Mouse (Mus musculus) embryonic facial prominence, embryonic 10.5 days (tissue): ENCODE results near the gene Plscr1. TPM values are rescaled to one million over a fixed set of nuclear protein-coding genes. Genes with fewer than 3 reads are reported as not detected.

Experiments used
- DNase-seq: peaks from one replicate; pipeline ENCODE4 v3.0.0-alpha.2; 2017; ENCODE audit warnings: low spot score
- H3K27ac ChIP-seq: fragments of 300-500 bp; sonication (generic); replicated peaks from 2 replicates; pipeline ENCODE4 v1.5.1; 2016; ENCODE audit warnings: mild to moderate bottlenecking
- H3K27me3 ChIP-seq: fragments of 300-500 bp; sonication (generic); replicated peaks from 2 replicates; pipeline ENCODE4 v1.6.1; 2016; ENCODE audit warnings: low read depth, mild to moderate bottlenecking; ENCODE audit not compliant: poor library complexity, severe bottlenecking
- H3K36me3 ChIP-seq: fragments of 300-500 bp; sonication (generic); replicated peaks from 2 replicates; pipeline ENCODE4 v1.6.1; 2016; ENCODE audit warnings: mild to moderate bottlenecking, moderate library complexity
- H3K4me1 ChIP-seq: fragments of 300-500 bp; sonication (generic); 2 replicates; pipeline ENCODE4 v1.6.1; 2016
- H3K4me3 ChIP-seq: fragments of 300-500 bp; sonication (generic); 2 replicates; pipeline ENCODE4 v1.5.1; 2016; ENCODE audit warnings: mild to moderate bottlenecking, moderate library complexity
- H3K9me3 ChIP-seq: fragments of 300-500 bp; sonication (generic); 2 replicates; pipeline ENCODE4 v1.6.1; 2016; ENCODE audit warnings: mild to moderate bottlenecking
- WGBS: fragments of 180-500 bp; shearing (Covaris S2); methylation state at CpG from one replicate; pipeline ENCODE4 v1.1.7; 2016; 5-methylcytosine and 5-hydroxymethylcytosine counted together
- polyA plus RNA-seq: library from polyadenylated mRNA; unstranded; fragments of >200 nt; fragmentation: Nextera tagmentation; extraction: Ambion mirVana; gene quantifications from 2 replicates; pipeline ENCODE4 v1.2.1, GENCODE M21; 2016

Plscr1 gene
- polyA plus RNA-seq, 1 experiment from 2014 or later, result 31.7 TPM

DNA sequence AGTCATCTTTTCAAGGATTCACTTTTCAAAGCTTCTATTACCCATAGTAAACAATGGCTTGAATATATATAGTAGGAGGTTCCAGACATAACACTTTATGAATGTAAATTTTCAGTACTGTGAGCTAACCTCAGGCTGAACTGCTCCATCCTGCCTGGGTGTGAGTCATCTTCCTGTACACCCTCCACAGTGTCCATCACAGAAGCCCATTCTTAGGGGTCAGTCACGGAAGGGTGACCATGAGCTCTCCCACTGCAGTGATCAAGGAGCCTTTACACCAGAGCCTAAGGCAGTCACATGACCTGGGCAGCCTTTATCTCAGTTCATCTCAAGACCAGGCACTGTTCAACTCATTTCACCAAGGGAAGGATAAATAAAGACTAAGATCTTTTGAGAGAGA lies 18.2 kb downstream of the Plscr1 start:
- H3K4me3 ChIP-seq, result no peak overlapping the region
- no peaks in the 10 kb centered on the region for H3K9me3 ChIP-seq
- H3K4me1 ChIP-seq, result no peaks in the 10 kb centered on the region
- DNase-seq, result no peak
- H3K27ac ChIP-seq, result no peak overlapping the region
- H3K27me3 ChIP-seq, result no peaks in the 10 kb centered on the region
- peaks cover 66% of the 10 kb centered on the region for H3K36me3 ChIP-seq
- 68% methylated on average over 1 of the region's 1 CpGs for WGBS

DNA sequence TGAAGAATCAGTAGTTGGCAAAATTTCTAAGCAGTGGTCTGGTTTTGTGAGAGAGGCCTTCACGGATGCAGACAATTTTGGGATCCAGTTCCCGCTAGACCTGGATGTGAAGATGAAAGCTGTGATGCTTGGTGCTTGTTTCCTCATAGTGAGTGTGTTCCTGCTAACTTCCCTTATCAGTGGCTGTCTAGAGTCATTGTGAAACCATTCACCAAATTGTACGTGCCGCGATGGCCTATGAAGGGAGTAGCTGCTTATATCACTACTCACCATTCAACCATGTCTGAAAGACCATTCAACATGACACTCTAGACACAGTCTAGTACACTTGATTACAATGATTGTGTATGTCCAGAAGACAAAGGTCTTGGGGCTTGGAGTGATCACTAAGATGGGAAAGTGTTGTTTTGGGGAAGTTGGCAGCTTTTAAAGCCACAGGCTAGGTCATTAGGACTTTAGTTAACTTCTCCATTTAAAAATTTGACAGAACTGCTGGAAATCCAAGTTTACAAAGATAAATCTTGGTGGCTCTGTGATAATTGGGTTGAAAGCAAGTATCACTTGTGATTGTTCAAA lies 20.4 kb downstream of the Plscr1 start:
- 96% methylated on average over 5 of the region's 5 CpGs for WGBS

DNA sequence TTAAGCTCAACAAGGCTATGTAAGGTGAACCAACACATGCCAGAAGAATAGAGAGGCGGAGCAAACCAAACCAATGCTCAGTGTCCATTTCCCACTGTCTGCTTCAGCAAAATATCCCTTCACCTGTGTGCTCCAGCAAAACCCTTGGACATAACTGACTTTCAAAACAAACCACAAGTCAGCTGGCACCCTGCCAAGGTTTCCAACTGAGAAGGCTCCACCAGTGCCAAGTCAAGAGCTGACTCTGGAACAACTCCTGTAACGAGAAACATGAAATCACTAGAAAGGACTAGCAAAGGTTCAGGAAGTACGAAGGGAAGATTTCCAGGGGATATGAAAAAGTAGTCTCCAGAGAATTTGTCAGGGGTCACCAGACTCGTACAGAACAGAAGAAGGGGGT lies 21.4 kb downstream of the Plscr1 start:
- no peaks in the 10 kb centered on the region for H3K27me3 ChIP-seq
- H3K4me1 ChIP-seq, result peaks cover 6% of the 10 kb centered on the region; the same call in 1 of the 2 replicates
- no peak overlapping the region for H3K27ac ChIP-seq
- no peak for DNase-seq
- peaks cover 60% of the 10 kb centered on the region for H3K36me3 ChIP-seq
- 62% methylated on average over 4 of the region's 4 CpGs for WGBS
- H3K4me3 ChIP-seq, result no peak overlapping the region
- H3K9me3 ChIP-seq, result no peaks in the 10 kb centered on the region

More for the DNA sequence above, 20.4 kb downstream of the Plscr1 start:
- Histone ChIP-seq H3K27me3 (no peaks in the 10 kb centered on the region), H3K36me3 (peaks cover 66% of the 10 kb centered on the region), H3K27ac (no peak overlapping the region), H3K9me3 (no peaks in the 10 kb centered on the region), H3K4me3 (no peak overlapping the region), H3K4me1 (no peaks in the 10 kb centered on the region)
- DNase-seq, result no peak

DNA sequence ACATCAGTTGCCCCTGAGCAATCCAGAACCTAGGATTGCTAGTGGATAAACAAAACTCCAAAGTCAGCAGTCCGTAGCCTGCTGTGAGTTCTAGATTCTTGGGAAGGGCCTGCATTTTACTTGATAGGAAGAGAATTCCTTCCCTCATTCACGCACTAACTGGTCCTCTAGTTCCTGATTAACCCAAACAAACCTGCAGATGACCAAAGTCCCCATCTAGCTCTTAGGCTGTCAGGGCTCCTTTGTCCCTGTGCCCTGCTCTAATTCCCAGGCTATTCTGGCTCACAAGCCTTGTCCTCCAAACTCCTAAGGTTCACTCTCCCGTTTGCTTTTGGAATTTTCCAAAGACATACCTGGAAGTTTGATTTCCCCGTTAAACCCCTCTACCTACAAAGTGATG lies 23.1 kb downstream of the Plscr1 start:
- H3K4me1 ChIP-seq, result peaks cover 7% of the 10 kb centered on the region; the same call in 1 of the 2 replicates
- 88% methylated on average over 4 of the region's 4 CpGs for WGBS
- DNase-seq, result no peak
- no peaks in the 10 kb centered on the region for H3K27me3 ChIP-seq
- no peak overlapping the region for H3K27ac ChIP-seq
- H3K9me3 ChIP-seq, result no peaks in the 10 kb centered on the region
- H3K36me3 ChIP-seq, result peaks cover 44% of the 10 kb centered on the region
- H3K4me3 ChIP-seq, result no peak overlapping the region

DNA sequence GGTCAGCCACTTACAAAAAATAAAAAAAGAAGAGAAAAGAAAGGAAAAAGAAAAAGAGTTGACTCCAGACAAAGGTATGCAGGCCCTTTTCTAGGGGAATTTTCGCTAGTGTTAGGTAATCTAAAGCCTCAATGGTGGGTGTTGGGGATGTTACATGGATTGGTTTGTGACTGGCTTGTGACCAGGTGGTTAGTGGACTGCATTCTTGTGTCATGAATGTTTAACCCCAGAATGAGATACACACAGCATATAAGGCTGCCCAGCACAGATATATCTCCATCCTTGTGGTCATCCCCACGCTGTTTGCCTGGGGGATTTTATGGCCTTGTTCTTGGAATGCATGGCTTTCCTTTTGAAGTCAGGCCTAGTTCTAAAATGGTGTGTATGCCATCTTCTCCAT lies 23.7 kb downstream of the Plscr1 start:
- Histone ChIP-seq H3K36me3 (peaks cover 38% of the 10 kb centered on the region), H3K4me3 (no peak overlapping the region), H3K27ac (no peak overlapping the region), H3K4me1 (peaks cover 7% of the 10 kb centered on the region; the same call in 1 of the 2 replicates), H3K9me3 (no peaks in the 10 kb centered on the region), H3K27me3 (no peaks in the 10 kb centered on the region)
- 91% methylated on average over 2 of the region's 2 CpGs for WGBS
- no peak for DNase-seq

DNA sequence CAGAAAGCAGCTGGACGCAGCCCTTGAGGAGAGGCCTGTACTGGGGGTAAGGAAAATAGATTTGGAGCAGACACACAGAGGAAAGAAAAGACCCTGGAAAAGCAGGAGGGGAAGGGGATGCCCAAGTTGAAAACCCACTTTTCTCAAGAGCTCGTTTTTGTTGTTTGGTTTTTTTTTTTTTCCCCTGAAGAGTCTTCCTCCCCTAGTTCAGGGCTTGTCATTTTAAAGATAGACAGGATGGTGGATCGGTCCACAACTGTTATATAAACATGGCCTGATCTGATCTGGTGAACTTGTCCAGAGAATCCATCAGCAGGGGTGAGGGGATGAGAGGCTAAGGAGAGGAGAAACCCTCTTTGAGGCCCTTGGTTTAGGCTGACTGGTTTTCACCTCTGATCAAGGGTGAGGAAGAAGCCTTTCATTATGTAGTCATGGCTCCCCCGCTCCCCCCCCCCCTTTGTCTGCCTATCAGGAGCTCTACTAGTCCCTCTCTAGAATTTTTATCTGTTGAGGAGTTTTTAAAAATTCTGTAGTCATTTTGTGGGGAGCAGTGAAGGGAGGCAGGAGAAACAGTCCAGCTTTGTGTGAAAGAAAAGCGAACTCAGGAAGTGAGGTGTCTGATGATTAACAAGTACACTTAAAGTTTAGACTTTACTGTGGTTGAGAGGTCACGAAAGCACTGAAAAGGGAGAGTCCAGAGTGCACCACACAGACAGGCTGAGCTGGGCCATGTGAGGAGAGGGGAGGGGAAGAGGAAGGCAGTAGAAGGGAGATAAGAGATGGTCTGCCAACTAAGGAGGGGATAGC lies 24.6 kb downstream of the Plscr1 start:
- peaks cover 29% of the 10 kb centered on the region for H3K36me3 ChIP-seq
- H3K4me1 ChIP-seq, result peaks cover 7% of the 10 kb centered on the region; the same call in 1 of the 2 replicates
- DNase-seq, result no peak
- H3K27me3 ChIP-seq, result no peaks in the 10 kb centered on the region
- H3K9me3 ChIP-seq, result no peaks in the 10 kb centered on the region
- WGBS, result 71% methylated on average over 6 of the region's 6 CpGs
- no peak overlapping the region for H3K4me3 ChIP-seq
- H3K27ac ChIP-seq, result no peak overlapping the region

DNA sequence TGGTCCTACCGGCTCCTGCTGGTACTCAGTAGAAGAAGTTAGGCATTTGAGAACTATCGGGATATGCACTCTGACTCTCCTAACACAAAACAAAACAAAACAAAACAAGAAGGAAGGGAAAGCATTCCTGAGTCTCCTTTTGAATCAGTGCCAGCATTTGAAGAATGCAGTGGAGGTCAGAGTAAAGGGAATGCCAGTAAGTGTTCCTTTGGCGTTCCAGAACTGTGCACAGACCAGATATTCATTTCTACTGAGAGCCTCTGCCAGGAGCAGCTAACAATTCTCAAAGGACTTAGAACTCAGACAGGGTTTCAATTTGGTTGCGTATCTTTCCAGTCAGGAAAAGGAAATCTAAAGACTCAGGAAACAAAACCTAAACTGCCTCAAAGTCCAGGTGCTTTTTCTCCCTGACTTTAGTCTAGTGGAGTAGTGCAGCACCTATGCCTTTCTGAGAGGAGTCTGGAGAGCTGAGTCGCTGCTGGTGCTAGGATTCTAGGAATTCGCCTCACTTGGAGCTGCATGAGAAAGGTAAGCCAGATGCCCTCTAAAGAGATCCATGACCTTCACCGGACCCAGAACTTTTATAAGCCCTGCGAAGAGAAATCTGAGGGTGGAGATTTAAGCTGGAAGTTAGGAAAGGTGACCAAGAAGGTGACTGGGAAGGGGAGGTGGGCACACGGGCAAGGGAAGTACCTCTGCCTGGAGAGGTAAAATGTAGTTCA lies 26.1 kb downstream of the Plscr1 start, which contains the start of gene Plscr2:
Gene Plscr2 (plus strand): TSS at position 117 of the 722 bp plus-strand sequence.
- no peak for DNase-seq
- Histone ChIP-seq H3K9me3 (no peaks in the 10 kb centered on the region), H3K36me3 (peaks cover 14% of the 10 kb centered on the region), H3K4me3 (no peak within 1 kb of the TSS), H3K27me3 (no peaks in the 10 kb centered on the region), H3K27ac (no peak within 1 kb of the TSS), H3K4me1 (peaks cover 7% of the 10 kb centered on the region; the same call in 1 of the 2 replicates)
- 74% methylated on average over 9 of the region's 9 CpGs for WGBS

DNA sequence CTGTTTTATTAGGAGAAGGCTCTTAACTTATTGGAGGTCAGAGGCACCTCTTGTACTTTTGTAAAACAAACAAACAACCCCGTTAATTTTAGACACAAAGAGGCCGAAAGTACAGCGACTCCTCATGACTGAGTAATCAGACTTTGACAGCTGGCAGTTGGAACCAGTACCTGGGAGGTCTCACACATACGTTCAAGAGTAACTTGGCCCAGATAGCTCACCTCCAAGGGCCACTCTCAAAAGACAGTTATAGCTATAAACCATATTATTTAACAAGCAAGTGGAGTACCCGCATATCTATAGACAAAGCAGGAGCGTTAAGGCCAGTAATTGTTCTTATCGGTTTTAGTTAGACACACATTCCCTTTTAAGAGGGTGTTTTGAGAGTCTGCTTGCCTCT lies 26.8 kb downstream of the Plscr1 start:
- DNase-seq, result no peak
- Histone ChIP-seq H3K36me3 (peaks cover 8% of the 10 kb centered on the region), H3K27ac (no peak overlapping the region), H3K27me3 (no peaks in the 10 kb centered on the region), H3K4me1 (peaks cover 7% of the 10 kb centered on the region; the same call in 1 of the 2 replicates), H3K9me3 (no peaks in the 10 kb centered on the region), H3K4me3 (no peak overlapping the region)
- 77% methylated on average over 7 of the region's 7 CpGs for WGBS

DNA sequence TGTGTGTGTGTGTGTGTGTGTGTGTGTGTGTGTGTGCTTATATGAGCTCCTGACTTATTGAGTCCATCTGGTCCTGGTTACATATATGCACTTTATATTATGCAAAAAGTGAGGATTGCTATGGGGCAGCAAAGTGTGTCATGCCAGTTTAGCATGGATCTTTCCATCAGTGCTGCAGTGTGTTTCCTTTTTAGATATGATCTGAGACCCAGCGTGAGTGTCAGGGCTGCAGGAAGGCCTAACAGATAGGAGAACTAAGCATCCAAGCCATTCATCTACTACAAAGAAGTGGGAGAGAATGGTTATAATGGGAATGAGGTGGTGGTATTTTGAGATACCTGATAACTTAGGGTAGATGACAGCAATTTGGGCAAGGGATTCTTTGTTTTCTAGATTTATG lies 30.5 kb downstream of the Plscr1 start:
- H3K4me3 ChIP-seq, result no peak overlapping the region
- no peak for DNase-seq
- no peaks in the 10 kb centered on the region for H3K27me3 ChIP-seq
- H3K36me3 ChIP-seq, result no peaks in the 10 kb centered on the region
- no peak overlapping the region for H3K27ac ChIP-seq
- 82% methylated on average over 1 of the region's 1 CpGs for WGBS
- no peaks in the 10 kb centered on the region for H3K9me3 ChIP-seq
- peaks cover 14% of the 10 kb centered on the region for H3K4me1 ChIP-seq

DNA sequence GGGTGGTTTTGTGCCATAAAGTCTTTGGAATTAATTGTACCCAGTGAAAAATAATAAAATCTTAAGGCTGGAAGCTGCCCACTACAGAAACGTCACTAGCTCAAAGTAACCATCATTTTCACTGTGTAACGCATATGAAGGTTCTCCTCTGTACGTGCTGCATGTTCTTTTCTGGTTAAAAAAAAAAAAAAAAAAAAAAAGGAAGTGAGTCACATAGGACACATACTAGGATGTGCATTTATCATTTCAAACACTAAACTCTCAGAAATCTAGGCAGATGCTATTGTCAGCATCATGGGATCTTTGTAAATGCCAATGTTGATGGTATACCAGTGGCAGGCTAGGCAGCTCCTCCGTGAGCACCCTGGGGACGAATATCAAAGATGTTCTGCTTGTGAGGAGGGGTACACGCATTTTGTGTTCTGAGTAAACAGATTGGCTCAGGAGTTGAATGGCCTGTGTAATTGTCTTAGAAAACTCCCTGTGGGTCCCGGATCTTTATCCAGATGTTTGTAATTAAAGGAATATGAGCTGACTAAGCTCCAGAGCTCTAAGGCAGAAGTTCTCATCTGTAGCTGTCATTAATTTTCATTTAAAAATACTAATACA lies 33.1 kb downstream of the Plscr1 start:
- no peak for DNase-seq
- Histone ChIP-seq H3K27me3 (no peaks in the 10 kb centered on the region), H3K36me3 (no peaks in the 10 kb centered on the region), H3K9me3 (no peaks in the 10 kb centered on the region), H3K4me3 (no peak overlapping the region), H3K4me1 (peaks cover 7% of the 10 kb centered on the region), H3K27ac (no peak overlapping the region)
- 27% methylated on average over 7 of the region's 7 CpGs for WGBS

DNA sequence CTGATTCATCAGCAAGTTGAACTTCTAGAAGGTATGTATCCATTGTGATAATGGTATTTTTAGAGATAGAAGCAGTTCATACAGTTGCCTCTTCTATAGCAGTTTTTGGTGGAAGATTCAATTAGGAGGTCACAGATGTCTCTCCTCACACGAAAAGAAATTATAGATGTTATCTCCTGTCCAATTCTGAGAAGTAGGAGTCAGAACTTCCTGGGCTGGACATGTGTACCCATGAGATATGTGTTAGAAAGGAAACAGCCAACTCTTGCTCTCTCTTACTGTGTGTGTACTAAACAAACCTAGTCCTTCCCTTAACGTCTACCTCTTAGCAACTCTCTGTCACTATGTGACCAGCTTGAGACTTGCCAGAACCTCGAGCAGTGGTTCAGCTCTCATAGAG lies 40.1 kb downstream of the Plscr1 start:
- no peak overlapping the region for H3K4me3 ChIP-seq
- no peaks in the 10 kb centered on the region for H3K27me3 ChIP-seq
- WGBS, result 76% methylated on average over 3 of the region's 3 CpGs
- H3K4me1 ChIP-seq, result no peaks in the 10 kb centered on the region
- H3K36me3 ChIP-seq, result no peaks in the 10 kb centered on the region
- no peak overlapping the region for H3K27ac ChIP-seq
- DNase-seq, result no peak
- H3K9me3 ChIP-seq, result no peaks in the 10 kb centered on the region

DNA sequence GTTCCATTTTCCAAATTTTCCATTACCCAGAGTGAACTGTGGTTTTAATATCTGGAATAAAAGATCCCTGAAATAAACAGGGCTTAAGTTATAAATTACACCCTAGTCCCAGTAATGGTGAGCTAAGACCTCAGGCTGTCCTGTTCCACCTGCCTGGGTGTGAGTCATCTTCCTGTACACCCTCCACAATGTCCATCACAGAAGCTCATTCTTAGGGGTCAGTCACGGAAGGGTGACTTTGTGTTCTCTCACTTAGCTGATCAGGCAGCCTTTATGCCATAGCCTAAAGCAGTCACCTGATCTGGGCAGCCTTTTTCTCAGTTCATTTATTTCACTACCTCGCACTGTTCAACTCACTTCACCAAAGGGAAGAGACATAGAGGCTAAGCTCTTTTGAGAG lies 42.6 kb downstream of the Plscr1 start:
- no peaks in the 10 kb centered on the region for H3K27me3 ChIP-seq
- no peaks in the 10 kb centered on the region for H3K9me3 ChIP-seq
- H3K4me3 ChIP-seq, result no peak overlapping the region
- H3K27ac ChIP-seq, result no peak overlapping the region
- WGBS, result 69% methylated on average over 2 of the region's 2 CpGs
- H3K36me3 ChIP-seq, result no peaks in the 10 kb centered on the region
- no peaks in the 10 kb centered on the region for H3K4me1 ChIP-seq
- no peak for DNase-seq
